Mouse (Mus musculus): ENCODE data around the gene Upp1. TPM values are rescaled to one million over a fixed set of nuclear protein-coding genes. Genes with fewer than 3 reads are reported as not detected.
"Not testable (repeated sequence)": the region's sequence is repeated elsewhere in the genome, so short reads cannot be mapped to it uniquely, and the experiment has no call there.

The Upp1 gene
- 1 to 10 TPM; 4.5 to 4.9 TPM for total RNA-seq (2021)
- long read RNA-seq, experiment 1, partial matches to known transcripts, result 0 of 3 reads
- long read RNA-seq, experiment 1, other reads (novel, unspliced or antisense), result 1 of 3 reads
- long read RNA-seq, experiment 2, partial matches to known transcripts, result 1 of 4 reads
- long read RNA-seq, experiment 2, other reads (novel, unspliced or antisense), result 0 of 4 reads

DNA sequence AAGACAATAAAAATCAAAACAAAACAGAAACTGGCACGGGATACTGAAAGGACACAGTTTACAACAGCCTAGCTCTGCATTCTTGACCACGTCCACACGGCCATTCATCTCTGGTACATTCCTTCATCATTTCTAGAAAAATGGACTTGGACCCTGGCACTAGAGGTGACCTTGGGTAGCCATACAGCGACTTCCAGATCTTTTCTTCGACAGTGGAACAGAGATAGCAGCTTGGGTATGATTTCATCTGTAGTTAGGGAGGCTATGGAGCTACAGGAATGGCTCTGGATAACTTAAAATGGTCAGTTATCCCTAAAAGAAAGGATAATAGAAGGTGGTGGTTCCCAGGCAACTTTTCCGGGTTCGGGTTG lies at the start of gene Upp1:
Upp1 (plus strand) TSS at position 54 of the 371 bp plus-strand sequence.
- no peak for DNase-seq

DNA sequence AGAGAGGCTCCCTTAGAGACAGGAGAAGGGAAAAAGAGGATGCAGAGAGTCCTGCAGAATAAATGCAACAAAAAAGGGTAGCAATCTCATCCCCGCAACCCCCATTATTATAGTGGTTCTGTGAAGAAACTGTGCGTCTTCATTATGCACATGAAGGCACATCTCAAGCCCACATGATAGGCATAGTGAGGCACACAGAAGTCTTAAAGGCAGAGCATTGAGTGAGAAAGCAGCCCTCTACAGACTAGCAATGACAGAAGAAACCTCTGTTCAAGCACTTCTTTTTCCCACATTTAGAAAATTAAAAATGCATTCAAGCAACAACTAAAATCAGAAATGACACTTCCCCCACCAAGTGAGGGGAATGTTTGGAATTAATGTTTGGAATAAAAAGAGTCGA lies 41.5 kb upstream of the Upp1 start:
- DNase-seq, result no peak

DNA sequence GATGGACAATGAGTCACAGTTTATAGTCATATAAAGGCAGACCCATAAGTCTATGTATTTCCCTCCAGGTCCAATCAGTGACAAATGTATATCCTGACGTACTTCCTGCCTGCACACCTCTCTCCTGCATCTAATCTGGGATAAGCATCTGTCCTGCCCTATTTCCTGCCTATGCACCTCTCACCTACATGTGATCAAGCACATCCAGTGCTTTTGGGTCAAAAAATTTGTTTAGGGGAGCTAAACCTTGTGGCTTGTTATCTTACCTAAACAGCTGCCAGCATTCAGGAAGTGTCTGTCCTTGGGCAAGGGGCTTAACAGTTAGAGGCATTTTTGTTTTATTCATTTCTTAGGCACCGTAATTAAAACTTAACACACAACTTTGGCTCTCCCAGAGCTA lies 4.7 kb upstream of the Upp1 start:
- no peak for DNase-seq

DNA sequence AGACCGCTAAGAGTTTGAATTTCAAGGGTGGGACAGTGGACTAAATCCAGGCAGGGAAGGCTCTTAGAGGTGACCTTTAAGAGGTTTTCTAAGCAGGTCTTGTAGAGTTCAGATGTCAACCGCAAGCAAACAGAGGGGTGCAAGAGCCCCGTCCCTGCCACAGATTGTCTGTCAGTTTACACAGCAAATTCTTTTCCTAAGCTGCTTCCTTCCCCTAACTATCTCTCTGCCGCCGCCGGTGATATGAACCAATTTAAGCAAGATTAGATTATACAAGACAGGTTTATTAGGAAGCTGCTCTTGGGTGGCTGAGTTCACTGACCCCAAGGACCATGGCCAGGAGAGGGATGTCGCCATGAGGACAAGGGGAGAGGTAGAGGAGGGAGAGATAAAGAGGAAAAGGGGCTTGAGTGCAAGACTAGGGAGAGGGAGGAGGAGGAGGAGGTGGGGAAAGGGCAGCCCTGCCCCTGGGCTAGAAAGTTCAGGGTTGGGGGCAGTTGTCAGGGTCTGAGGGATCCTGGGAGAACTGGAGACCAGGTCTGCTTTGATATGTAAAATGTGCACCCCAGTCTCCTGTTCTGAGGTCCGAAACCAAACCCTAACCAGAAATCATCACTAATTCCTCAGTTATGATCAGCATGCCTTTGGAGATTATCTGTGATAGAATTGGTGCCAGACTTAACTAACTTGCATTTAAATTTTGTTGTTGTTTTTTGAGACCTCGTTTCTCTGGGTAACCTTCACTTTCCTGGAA lies 2.4 kb upstream of the Upp1 start:
- DNase-seq, result no peak

DNA sequence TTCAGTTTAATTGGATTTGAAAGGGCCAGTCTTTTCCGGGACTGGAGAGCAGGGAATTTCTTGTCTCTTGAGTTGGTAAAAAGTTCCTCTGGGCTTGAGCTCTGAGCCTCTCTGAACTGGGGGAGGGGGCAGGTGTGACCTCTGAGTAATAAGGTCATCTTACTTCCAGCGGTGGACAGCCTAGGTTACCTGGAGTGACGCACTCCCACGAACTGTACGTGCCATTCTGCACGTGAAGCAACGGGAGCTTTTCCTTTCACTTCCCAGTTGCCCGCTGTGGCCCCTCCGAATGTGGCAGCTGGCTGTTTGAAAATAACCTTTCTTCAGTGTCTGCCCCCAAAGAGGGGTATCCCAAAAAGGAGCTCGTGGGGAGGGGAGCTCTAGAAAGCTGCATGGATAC lies 1.8 kb upstream of the Upp1 start:
- no peak for DNase-seq

- DNase-seq, result no peak
Observed at GRCm38 (mm10) chr11:9116916-9117315, 987 bp upstream of the Upp1 start.

GRCm38 (mm10) chr11:9117358-9118049 lies 399 bp upstream of the Upp1 start:
- peak; percentile 83 for DNase-seq

DNA sequence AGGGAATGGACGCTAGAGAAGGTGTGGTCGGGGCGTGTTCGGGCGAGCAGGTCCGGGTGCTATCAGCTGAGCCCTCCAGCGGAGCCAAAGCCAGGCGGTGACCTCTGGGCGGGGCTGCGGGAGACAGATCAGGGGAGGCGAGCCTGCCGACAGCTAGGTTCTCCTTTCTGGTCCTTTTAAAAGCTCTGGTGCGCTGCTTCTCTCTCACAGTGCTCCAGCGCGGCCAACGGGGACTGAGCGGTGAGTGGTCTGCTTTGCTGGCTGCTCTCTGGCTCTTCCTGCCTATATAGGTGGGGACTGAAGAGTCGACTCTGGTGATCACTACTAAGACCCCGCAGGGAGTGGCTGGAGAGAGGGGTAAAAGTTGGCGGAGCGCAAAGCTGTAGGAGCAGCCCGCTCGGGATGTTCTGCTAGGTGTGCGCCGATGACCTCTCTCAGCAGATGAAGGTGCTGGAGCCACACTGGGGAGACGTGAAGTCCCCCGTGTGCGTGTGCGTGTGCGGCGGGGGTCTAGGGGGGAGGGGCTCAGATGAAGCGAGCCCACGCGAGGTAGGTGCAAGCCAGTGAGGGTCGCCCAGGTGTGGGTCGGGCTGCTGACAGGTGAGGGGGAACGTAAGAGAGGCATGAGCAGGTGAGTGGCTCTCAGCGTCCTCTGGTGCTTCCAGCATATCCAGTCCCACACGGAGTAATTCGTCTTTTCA lies 668 bp downstream of the Upp1 start:
- peak; percentile 64 for DNase-seq

GRCm38 (mm10) chr11:9119231-9120020 lies 1.5 kb downstream of the Upp1 start:
- DNase-seq, result no peak

GRCm38 (mm10) chr11:9122315-9122714 lies 4.4 kb downstream of the Upp1 start:
- no peak for DNase-seq

- peak; percentile 24 for DNase-seq
Observed at GRCm38 (mm10) chr11:9126373-9127107, 8.6 kb downstream of the Upp1 start.

DNA sequence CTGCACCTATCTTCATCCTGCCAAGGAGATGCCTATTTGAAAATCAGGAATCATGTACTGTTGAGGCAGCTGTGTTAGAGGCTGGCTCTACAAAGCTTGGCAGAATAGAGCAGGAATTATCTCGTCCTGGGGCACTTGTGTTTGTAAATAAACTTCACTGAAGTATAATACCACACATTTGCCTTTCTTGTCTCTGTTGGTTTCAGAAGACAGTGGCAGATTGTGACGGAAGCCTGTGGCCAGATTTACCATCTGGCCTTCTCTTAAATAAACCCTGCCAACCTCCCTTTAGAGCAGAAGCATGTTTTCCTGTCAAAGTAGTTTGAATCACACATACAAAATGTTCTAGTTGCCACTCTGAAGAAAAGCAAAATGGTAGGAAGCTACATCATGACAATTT lies 10.2 kb downstream of the Upp1 start:
- no peak for DNase-seq

GRCm38 (mm10) chr11:9129528-9129927 lies 11.6 kb downstream of the Upp1 start:
- DNase-seq, result no peak

DNA sequence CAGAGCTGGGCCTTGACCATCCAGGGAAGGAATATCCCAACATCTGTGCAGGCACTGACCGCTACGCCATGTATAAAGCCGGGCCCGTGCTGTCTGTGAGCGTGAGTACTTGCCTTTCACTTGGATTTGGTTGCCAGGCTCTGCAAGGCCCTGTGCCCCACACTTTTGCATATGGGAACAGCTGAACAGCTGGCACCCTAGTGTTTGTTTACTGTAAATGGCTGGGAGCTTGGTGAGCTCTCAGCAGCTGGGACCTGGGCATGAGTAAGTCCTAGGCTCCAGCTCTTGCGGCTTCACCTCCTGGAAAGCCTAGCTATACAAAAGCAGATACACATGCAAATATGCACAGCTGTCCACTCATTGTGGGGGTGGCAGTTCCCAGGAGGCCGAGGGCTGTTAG lies 13.8 kb downstream of the Upp1 start:
- no peak for DNase-seq

DNA sequence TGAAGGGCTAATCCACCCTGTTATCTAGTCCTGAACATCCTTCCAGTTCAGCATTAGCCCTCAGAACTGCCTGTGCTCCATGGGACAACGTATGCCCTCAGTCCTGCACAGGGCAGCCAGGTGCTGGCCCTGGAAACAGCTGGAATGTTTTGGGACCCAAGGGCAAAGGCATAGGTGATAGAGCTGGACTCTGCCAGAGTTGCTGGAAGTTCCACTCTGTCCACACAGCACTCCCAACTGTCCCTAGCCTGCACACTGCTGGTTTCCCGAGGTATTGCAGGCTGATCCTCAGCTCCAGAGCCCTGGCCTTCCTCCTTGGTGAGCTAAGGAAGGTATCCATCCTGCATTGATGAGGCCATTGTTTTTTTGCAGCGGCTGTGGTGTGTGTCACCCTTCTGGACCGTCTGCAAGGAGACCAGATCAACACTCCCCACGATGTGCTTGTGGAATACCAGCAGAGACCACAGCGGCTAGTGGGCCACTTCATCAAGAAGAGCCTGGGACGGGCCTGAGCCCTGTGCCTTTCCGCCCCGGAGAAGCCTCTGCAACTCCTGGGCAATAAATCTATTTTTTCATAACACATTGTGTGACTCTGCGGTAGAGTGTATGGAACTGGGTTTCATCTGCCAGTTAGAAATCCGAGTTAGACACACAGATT lies 17.8 kb downstream of the Upp1 start:
- peak; percentile 17 for DNase-seq

DNA sequence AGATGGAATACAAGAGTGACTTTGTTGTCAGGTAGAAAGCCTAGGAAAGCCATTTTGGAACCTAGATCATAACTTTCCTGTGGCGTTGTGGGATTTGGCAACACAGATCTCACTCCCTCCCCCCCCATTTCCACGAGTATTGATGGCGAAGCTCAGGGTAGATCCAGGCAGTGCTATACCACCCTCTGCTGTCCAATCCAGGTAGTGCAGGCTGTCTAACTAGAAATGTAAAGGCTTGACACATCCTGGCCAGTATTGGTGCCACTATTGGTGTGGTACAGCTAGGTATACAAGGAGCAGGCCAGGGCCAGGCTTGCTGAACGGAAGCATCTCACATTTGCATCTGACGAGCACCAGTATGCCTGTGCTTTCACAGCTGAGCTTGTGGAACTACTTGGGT lies 18.6 kb downstream of the Upp1 start:
- DNase-seq, result peak; percentile 88

GRCm38 (mm10) chr11:9145113-9145512 lies 27.2 kb downstream of the Upp1 start:
- no peak for DNase-seq

DNA sequence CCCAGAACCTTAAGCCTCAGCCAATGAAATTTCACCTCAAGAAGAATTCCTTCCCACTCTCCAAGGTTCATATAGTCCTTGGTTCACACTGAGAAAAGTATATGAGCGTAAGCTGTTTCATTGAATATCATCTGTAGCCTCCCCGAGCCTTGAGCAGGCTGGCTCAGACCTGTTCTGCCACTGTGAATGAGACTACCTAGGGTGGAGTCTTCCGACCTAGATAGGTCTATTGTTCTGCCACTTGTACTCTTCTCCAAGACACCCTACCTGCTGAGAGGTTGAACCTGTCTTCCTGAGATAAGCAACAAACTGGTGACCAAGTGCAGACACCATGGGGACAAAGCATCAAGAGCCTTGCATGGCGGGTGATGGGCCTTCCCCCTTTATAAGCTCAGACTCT lies 28.2 kb downstream of the Upp1 start:
- DNase-seq, result no peak

DNA sequence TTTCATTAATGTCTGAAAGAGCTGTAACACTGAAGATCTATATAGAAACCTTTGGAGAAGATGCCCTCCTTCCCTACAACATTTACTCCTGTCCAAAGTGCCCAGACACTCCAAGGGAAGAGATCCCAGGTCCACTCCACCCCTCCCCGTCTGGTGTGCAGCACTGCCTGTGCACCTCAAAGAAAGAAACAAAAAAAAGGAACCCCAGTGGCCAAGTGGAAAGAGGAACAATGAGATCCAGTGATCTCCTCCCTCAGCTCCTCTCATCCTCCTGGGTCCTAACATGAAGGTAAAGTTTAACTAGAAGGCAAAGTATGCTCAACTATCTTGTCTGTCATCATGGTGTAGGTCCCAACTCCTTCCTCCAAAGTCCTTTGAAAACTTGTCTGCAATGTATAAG lies 28.8 kb downstream of the Upp1 start:
- no peak for DNase-seq

DNA sequence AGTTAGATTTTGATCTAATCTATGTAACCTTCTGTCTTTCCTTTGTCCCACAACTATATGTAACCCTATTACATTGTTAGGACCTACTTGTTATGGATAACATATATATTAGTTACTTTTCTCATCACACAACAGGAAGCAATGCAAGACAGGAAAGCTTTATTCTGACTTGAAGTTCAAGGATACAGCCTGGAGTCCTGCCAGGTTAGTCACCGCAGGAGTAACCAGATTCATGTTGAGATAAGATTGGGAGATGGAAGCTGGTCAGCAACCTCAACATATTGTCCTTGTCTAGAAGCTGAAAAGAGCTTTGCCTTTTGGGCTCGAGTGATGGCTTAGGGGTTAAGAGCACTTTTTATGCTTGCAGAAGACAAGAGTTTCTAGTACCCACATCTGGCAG lies 30.3 kb downstream of the Upp1 start:
- DNase-seq, result peak; percentile 38

DNA sequence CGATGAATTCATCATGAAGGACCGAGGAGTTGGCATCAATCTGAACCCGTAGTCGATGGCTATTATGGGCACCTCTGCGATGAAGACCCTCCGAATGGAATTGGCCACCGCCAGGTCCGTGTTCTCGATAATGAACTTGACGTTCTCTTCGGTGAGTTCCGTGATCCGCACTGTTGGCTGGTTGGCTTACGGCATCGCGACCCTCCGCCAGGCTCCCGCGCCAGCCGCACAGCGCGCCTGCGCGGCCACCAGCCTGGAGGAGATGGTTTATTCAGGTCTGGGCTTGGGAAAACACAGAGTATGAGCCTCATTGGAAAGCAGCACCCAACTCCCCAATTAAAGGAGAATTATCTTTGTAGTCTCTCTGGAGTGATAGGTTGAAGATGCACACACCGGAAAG lies 32.5 kb downstream of the Upp1 start:
- DNase-seq, result not testable (repeated sequence)

Data from adrenal gland, postnatal 10 days (tissue).